Mouse (Mus musculus) E14TG2a.4 (cell line): ENCODE results near the gene Isoc2b.

ENCODE experiments used
- CTCF ChIP-seq: conservative IDR thresholded peaks from 2 replicates; pipeline ENCODE4 v1.5.1; 2014; ENCODE audit warnings: low read length
- NANOG ChIP-seq: IDR thresholded peaks from 2 replicates; pipeline ENCODE4 v1.6.1; 2014; ENCODE audit warnings: borderline replicate concordance, low read length, mixed read lengths
- POU5F1 ChIP-seq: IDR thresholded peaks from 2 replicates; pipeline ENCODE4 v1.6.1; 2014; ENCODE audit warnings: low read length, borderline replicate concordance

GRCm38 (mm10) chr7:4865579-4866493, 4.2 kb downstream of the Isoc2b start:
- TF ChIP-seq CTCF (no peak), POU5F1 (no peak), NANOG (no peak; the same call in 1 of the 2 replicates)
